In genomic region chr5:147958552-147958951, GRCm38 (mm10) we compare ENCODE assay signal across 11 mouse cellular contexts. TPM values are rescaled to one million over a fixed set of nuclear protein-coding genes. Genes with fewer than 3 reads are reported as not detected.
DNase-seq lines count a peak whose midpoint lies in the region; ATAC-seq lines count a peak whose summit lies in the region.
"Had no signal": no experiment of that assay in that cellular context is flagged by ENCODE, and none has a peak within 500 bp of the region (broad histone marks: within the 10 kb centered on the region; RNA-seq: fewer than 3 reads in every experiment).

No protein-coding gene starts in this region.

- no peaks in the 10 kb centered on the region for H3K9me3 ChIP-seq in heart, embryonic 11.5 days (replicated peaks; ENCODE audit: control insufficient read depth, low read length)
- no peaks in the 10 kb centered on the region for H3K9me3 ChIP-seq in neural tube, embryonic 11.5 days (ENCODE audit: control insufficient read depth, low read length)
- no peaks in the 10 kb centered on the region for H3K9me3 ChIP-seq in hindbrain, embryonic 11.5 days (ENCODE audit: control insufficient read depth, low read length)
- H3K9me3 ChIP-seq in neural tube, embryonic 14.5 days (ENCODE audit: control insufficient read depth, low read length) = no peaks in the 10 kb centered on the region
- H3K9me3 ChIP-seq: embryonic facial prominence, embryonic 12.5 days had no signal

- no peaks in the 10 kb centered on the region for H3K36me3 ChIP-seq in heart, embryonic 11.5 days (ENCODE audit: control insufficient read depth, insufficient read depth, low read length)
- H3K36me3 ChIP-seq in neural tube, embryonic 11.5 days (ENCODE audit: control insufficient read depth, insufficient read depth, low read length) = no peaks in the 10 kb centered on the region
- no peaks in the 10 kb centered on the region for H3K36me3 ChIP-seq in hindbrain, embryonic 11.5 days (ENCODE audit: control insufficient read depth, insufficient read depth, low read length)
- H3K36me3 ChIP-seq in neural tube, embryonic 14.5 days (ENCODE audit: control insufficient read depth, insufficient read depth, low read length) = no peaks in the 10 kb centered on the region
- H3K36me3 ChIP-seq: embryonic facial prominence, embryonic 12.5 days had no signal

- H3K4me1 ChIP-seq in heart, embryonic 11.5 days (ENCODE audit: control insufficient read depth, insufficient read depth, low read length) = peaks cover 14% of the 10 kb centered on the region; the same call in 1 of the 2 replicates
- no peaks in the 10 kb centered on the region for H3K4me1 ChIP-seq in neural tube, embryonic 11.5 days (ENCODE audit: control insufficient read depth, insufficient read depth, low read length)
- H3K4me1 ChIP-seq in hindbrain, embryonic 11.5 days (replicated peaks; ENCODE audit: control insufficient read depth, insufficient read depth, low read length) = peaks cover 4% of the 10 kb centered on the region; the same call in 1 of the 2 replicates
- 0 out of 2 replicates have a peak, but pooled peaks cover 6% of the 10 kb centered on the region for H3K4me1 ChIP-seq in neural tube, embryonic 14.5 days (ENCODE audit: control insufficient read depth, insufficient read depth, low read length)

- 44% methylated on average over 13 of the region's 13 CpGs for WGBS in heart, embryonic 11.5 days (ENCODE audit: insufficient replicate concordance)
- 47% methylated on average over 13 of the region's 13 CpGs for WGBS in neural tube, embryonic 11.5 days
- WGBS in hindbrain, embryonic 11.5 days = 44% methylated on average over 13 of the region's 13 CpGs
- 22% methylated on average over 13 of the region's 13 CpGs for WGBS in neural tube, embryonic 14.5 days

- intact Hi-C loops in heart, postnatal 10 days (cut with DNase I) = loop anchor here (5.0 kb wide), 1 partner anchor 174 kb away; no protein-coding TSS in a partner anchor

- H3K4me3 ChIP-seq in heart, embryonic 11.5 days (ENCODE audit: low read depth, low read length) = no peak overlapping the region
- peak overlapping the region; percentile 66 for H3K4me3 ChIP-seq in neural tube, embryonic 11.5 days (ENCODE audit: low read depth, low read length)
- H3K4me3 ChIP-seq in hindbrain, embryonic 11.5 days (ENCODE audit: low read depth, low read length) = peak overlapping the region; percentile 61; the same call in 1 of the 2 replicates
- H3K4me3 ChIP-seq in neural tube, embryonic 14.5 days (ENCODE audit: low read depth, low read length) = peak overlapping the region; percentile 73

- H3K27me3 ChIP-seq in heart, embryonic 11.5 days (ENCODE audit: control insufficient read depth, insufficient read depth, low read length) = peaks cover 31% of the 10 kb centered on the region
- H3K27me3 ChIP-seq in neural tube, embryonic 11.5 days (ENCODE audit: control insufficient read depth, insufficient read depth, low read length) = peaks cover 17% of the 10 kb centered on the region
- H3K27me3 ChIP-seq in hindbrain, embryonic 11.5 days (ENCODE audit: control insufficient read depth, insufficient read depth, low read length) = peaks cover 17% of the 10 kb centered on the region
- no peaks in the 10 kb centered on the region; the same call in 1 of the 2 replicates for H3K27me3 ChIP-seq in neural tube, embryonic 14.5 days (ENCODE audit: control insufficient read depth, insufficient read depth, low read length)

- H3K4me2 ChIP-seq in heart, embryonic 11.5 days = peak overlapping the region; percentile 98; the same call in 1 of the 2 replicates
- H3K4me2 ChIP-seq in neural tube, embryonic 11.5 days (ENCODE audit: low read depth) = peak overlapping the region; percentile 0; the same call in 1 of the 2 replicates
- H3K4me2 ChIP-seq in hindbrain, embryonic 11.5 days (replicated peaks; ENCODE audit: low read depth, low read length) = peak overlapping the region; percentile 20; the same call in 1 of the 2 replicates
- peak overlapping the region; percentile 84 for H3K4me2 ChIP-seq in neural tube, embryonic 14.5 days (ENCODE audit: low read depth, low read length)

- no peak overlapping the region for H3K27ac ChIP-seq in heart, embryonic 11.5 days (ENCODE audit: low read depth, low read length)
- no peak overlapping the region for H3K27ac ChIP-seq in neural tube, embryonic 11.5 days (ENCODE audit: low read depth, low read length)
- no peak overlapping the region for H3K27ac ChIP-seq in hindbrain, embryonic 11.5 days (ENCODE audit: low read depth, low read length)
- H3K27ac ChIP-seq in neural tube, embryonic 14.5 days (ENCODE audit: low read depth, low read length) = no peak overlapping the region
- H3K27ac ChIP-seq: embryonic facial prominence, embryonic 12.5 days had no signal

- no peak overlapping the region for H3K9ac ChIP-seq in heart, embryonic 11.5 days (ENCODE audit: low read depth, low read length)
- H3K9ac ChIP-seq in neural tube, embryonic 11.5 days (ENCODE audit: low read length) = no peak overlapping the region
- no peak overlapping the region for H3K9ac ChIP-seq in hindbrain, embryonic 11.5 days (ENCODE audit: low read depth, low read length)
- H3K9ac ChIP-seq in neural tube, embryonic 14.5 days (replicated peaks; ENCODE audit: low read depth, low read length) = no peak overlapping the region; the same call in 1 of the 2 replicates
- H3K9ac ChIP-seq: embryonic facial prominence, embryonic 12.5 days had no signal

- no peak for DNase-seq in heart, postnatal 10 days
- no peak for DNase-seq in neural tube, embryonic 11.5 days (ENCODE audit: low spot score)
- DNase-seq in neural tube, embryonic 10.5 days (ENCODE audit: extremely low spot score, low spot score) = no peak
- peak; percentile 22 for DNase-seq in hindbrain, embryonic 11.5 days (ENCODE audit: low spot score)
- DNase-seq in spleen, adult 12 weeks (ENCODE audit: low spot score) = no peak
- no peak for DNase-seq in T-cell, adult 2 months (ENCODE audit: low spot score)
- DNase-seq: gastrocnemius, postnatal 36 days; thymus, postnatal 14 days had no signal

- no peak for ATAC-seq in heart, embryonic 11.5 days (replicated peaks; ENCODE audit: insufficient number of reproducible peaks, low FRiP score, low TSS enrichment)
- ATAC-seq in neural tube, embryonic 11.5 days (ENCODE audit: insufficient read depth, low FRiP score, low TSS enrichment) = no peak
- no peak for ATAC-seq in hindbrain, embryonic 11.5 days (ENCODE audit: low FRiP score)
- ATAC-seq in neural tube, embryonic 14.5 days (ENCODE audit: low read depth) = no peak

RNA-seq across cellular contexts. Expression of gene Mtus2, which starts 1.4 kb away (rescaled TPM):
- 84.3 and 93.6 TPM in 2 replicates for polyA plus RNA-seq in heart, embryonic 11.5 days (2014; fragmentation: Nextera tagmentation; extraction: Ambion mirVana)
- 100 to 1,000 TPM in 1 of 2 experiments, 10 to 100 TPM in 1; 88.3 to 114 TPM for total RNA-seq in heart, postnatal 10 days (2021)
- 25.2 and 27.5 TPM in 2 replicates for polyA plus RNA-seq in neural tube, embryonic 11.5 days (2014; fragmentation: Nextera tagmentation; extraction: Ambion mirVana)
- polyA plus RNA-seq in hindbrain, embryonic 11.5 days (2014; fragmentation: Nextera tagmentation; extraction: Ambion mirVana) = 22.2 and 29.2 TPM in 2 replicates
- 51.3 and 53.9 TPM in 2 replicates for polyA plus RNA-seq in neural tube, embryonic 14.5 days (2014; fragmentation: Nextera tagmentation; extraction: Ambion mirVana)

Comparison
In these comparisons a context has a peak if more than half of its experiments do, and no peak if none do; other contexts are left out.
1. H3K4me2 ChIP-seq: peak in every context shown above with its lines; median percentile 98 in heart, embryonic 11.5 days; 84 in neural tube, embryonic 14.5 days; 20 in hindbrain, embryonic 11.5 days; 0 in neural tube, embryonic 11.5 days.